Mouse (Mus musculus): ENCODE data around the gene Usp28.

- TF ChIP-seq CTCF (IDR thresholded peaks at IDR 0.05; ENCODE audit: borderline replicate concordance, insufficient read depth, low read depth, low read length), result no peak
- TF ChIP-seq POLR2A (IDR thresholded peaks at IDR 0.05; ENCODE audit: borderline replicate concordance, insufficient read depth, low read length), result no peak
Measured at GRCm38 (mm10) chr9:48980781-48981180, 4.4 kb upstream of the Usp28 start.

Data from cerebellum, adult 2 months (tissue).